Comparison of ENCODE assay signal across 25 mouse cellular contexts in the genomic region with DNA sequence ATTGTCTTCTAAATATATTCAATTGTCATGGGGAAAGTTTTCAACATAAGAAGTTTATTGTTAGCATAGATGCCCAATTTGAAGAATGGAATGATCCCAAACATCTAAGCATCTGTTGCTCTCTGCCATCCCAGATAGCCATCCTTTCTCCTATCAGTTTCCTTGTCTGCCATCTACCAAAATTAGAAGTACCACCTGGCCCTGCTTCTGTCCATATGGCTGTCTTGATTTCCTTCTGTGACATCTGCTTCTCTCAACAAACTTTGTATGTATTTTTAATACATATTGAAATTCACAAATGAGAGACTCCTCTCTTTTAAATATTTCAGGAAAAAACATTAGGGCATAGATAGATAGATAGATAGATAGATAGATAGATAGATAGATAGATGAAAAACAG.
DNase-seq lines count a peak whose midpoint lies in the region; ATAC-seq lines count a peak whose summit lies in the region.
"Had no signal": no experiment of that assay in that cellular context is flagged by ENCODE, and none has a peak within 500 bp of the region (broad histone marks: within the 10 kb centered on the region; RNA-seq: fewer than 3 reads in every experiment).

No protein-coding gene starts in this region.

- H3K4me1 ChIP-seq in heart, embryonic 11.5 days (ENCODE audit: control insufficient read depth, insufficient read depth, low read length): no peaks in the 10 kb centered on the region
- H3K4me1 ChIP-seq: forebrain, embryonic 13.5 days; heart, embryonic 15.5 days; hindbrain, embryonic 13.5 days; kidney, embryonic 15.5 days; limb, embryonic 13.5 days; liver, embryonic 12.5 days; midbrain, embryonic 13.5 days had no signal

- ATAC-seq in cerebellum, adult (ENCODE audit: insufficient number of reproducible peaks, low FRiP score, low TSS enrichment): no peak
- no peak for ATAC-seq in heart, embryonic 11.5 days (replicated peaks; ENCODE audit: insufficient number of reproducible peaks, low FRiP score, low TSS enrichment)
- ATAC-seq: forebrain, embryonic 13.5 days; liver, embryonic 12.5 days had no signal

- H3K4me2 ChIP-seq in heart, embryonic 11.5 days: no peak overlapping the region
- H3K4me2 ChIP-seq: forebrain, embryonic 13.5 days; heart, embryonic 15.5 days; hindbrain, embryonic 13.5 days; kidney, embryonic 15.5 days; limb, embryonic 13.5 days; liver, embryonic 12.5 days; midbrain, embryonic 13.5 days had no signal

- H3K36me3 ChIP-seq in heart, embryonic 11.5 days (ENCODE audit: control insufficient read depth, insufficient read depth, low read length): no peaks in the 10 kb centered on the region
- H3K36me3 ChIP-seq: heart, embryonic 15.5 days; hindbrain, embryonic 13.5 days; kidney, embryonic 15.5 days; limb, embryonic 13.5 days; liver, embryonic 12.5 days; midbrain, embryonic 13.5 days had no signal

- intact Hi-C loops in gastrocnemius, postnatal 36 days (cut with DNase I): no loop called here

- no peaks in the 10 kb centered on the region for H3K9me3 ChIP-seq in heart, embryonic 11.5 days (replicated peaks; ENCODE audit: control insufficient read depth, low read length)
- H3K9me3 ChIP-seq: forebrain, embryonic 13.5 days; heart, embryonic 15.5 days; hindbrain, embryonic 13.5 days; kidney, embryonic 15.5 days; limb, embryonic 13.5 days; liver, embryonic 12.5 days; midbrain, embryonic 13.5 days had no signal

- no peaks in the 10 kb centered on the region for H3K27me3 ChIP-seq in heart, embryonic 11.5 days (ENCODE audit: control insufficient read depth, insufficient read depth, low read length)
- H3K27me3 ChIP-seq: forebrain, embryonic 13.5 days; heart, embryonic 15.5 days; hindbrain, embryonic 13.5 days; kidney, embryonic 15.5 days; limb, embryonic 13.5 days; liver, embryonic 12.5 days; midbrain, embryonic 13.5 days had no signal

- H3K27ac ChIP-seq in heart, embryonic 11.5 days (ENCODE audit: low read depth, low read length): no peak overlapping the region
- H3K27ac ChIP-seq: forebrain, embryonic 13.5 days; heart, embryonic 15.5 days; hindbrain, embryonic 13.5 days; kidney, embryonic 15.5 days; limb, embryonic 13.5 days; liver, embryonic 12.5 days; midbrain, embryonic 13.5 days had no signal

- no peak overlapping the region for H3K9ac ChIP-seq in heart, embryonic 11.5 days (ENCODE audit: low read depth, low read length)
- H3K9ac ChIP-seq: forebrain, embryonic 13.5 days; heart, embryonic 15.5 days; hindbrain, embryonic 13.5 days; kidney, embryonic 15.5 days; limb, embryonic 13.5 days; liver, embryonic 12.5 days; midbrain, embryonic 13.5 days had no signal

- peak; percentile 11 to 17 for DNase-seq in cerebellum, postnatal 25 days
- DNase-seq in right cerebral cortex, adult 18-20 months: peak; percentile 3
- no peak for DNase-seq in right cerebral cortex, postnatal 14 days
- DNase-seq in layer of hippocampus, adult 8-10 months (ENCODE audit: low spot score in 2 of 2): peak; percentile 64 to 65
- peak; percentile 42 for DNase-seq in telencephalon, adult 2 months (ENCODE audit: low read depth, low spot score)
- no peak for DNase-seq in gastrocnemius, postnatal 36 days
- DNase-seq: adrenal gland, postnatal 14 days; cerebellum, adult 11-12 months; embryo, embryonic 11 days; heart, postnatal 36 days; kidney, adult 11 months; kidney, postnatal 4 days; lung, adult 18-20 months; lung, postnatal 14 days; thymus, adult 2 months; thymus, postnatal 4 days had no signal

- no peak overlapping the region for H3K4me3 ChIP-seq in heart, embryonic 11.5 days (ENCODE audit: low read depth, low read length)
- H3K4me3 ChIP-seq: forebrain, embryonic 13.5 days; heart, embryonic 15.5 days; hindbrain, embryonic 13.5 days; kidney, embryonic 15.5 days; limb, embryonic 13.5 days; liver, embryonic 12.5 days; midbrain, embryonic 13.5 days had no signal

Comparison
In these comparisons a context has a peak if more than half of its experiments do, and no peak if none do; other contexts are left out.
1. DNase-seq: peak in cerebellum, postnatal 25 days (2 of 2), right cerebral cortex, adult 18-20 months (single experiment), layer of hippocampus, adult 8-10 months (2 of 2) and telencephalon, adult 2 months (single experiment); none in right cerebral cortex, postnatal 14 days (single experiment) and gastrocnemius, postnatal 36 days (0 of 2).